Mouse (Mus musculus) embryonic facial prominence, embryonic 10.5 days (tissue): ENCODE measurements around the gene Col15a1. TPM values are rescaled to one million over a fixed set of nuclear protein-coding genes. Genes with fewer than 3 reads are reported as not detected.

Experiments
- DNase-seq: peaks from one replicate; pipeline ENCODE4 v3.0.0-alpha.2; 2017; ENCODE audit warnings: low spot score
- H3K27ac ChIP-seq: fragments of 300-500 bp; sonication (generic); replicated peaks from 2 replicates; pipeline ENCODE4 v1.5.1; 2016; ENCODE audit warnings: mild to moderate bottlenecking
- H3K27me3 ChIP-seq: fragments of 300-500 bp; sonication (generic); replicated peaks from 2 replicates; pipeline ENCODE4 v1.6.1; 2016; ENCODE audit warnings: low read depth, mild to moderate bottlenecking; ENCODE audit not compliant: poor library complexity, severe bottlenecking
- H3K36me3 ChIP-seq: fragments of 300-500 bp; sonication (generic); replicated peaks from 2 replicates; pipeline ENCODE4 v1.6.1; 2016; ENCODE audit warnings: mild to moderate bottlenecking, moderate library complexity
- H3K4me1 ChIP-seq: fragments of 300-500 bp; sonication (generic); 2 replicates; pipeline ENCODE4 v1.6.1; 2016
- H3K4me3 ChIP-seq: fragments of 300-500 bp; sonication (generic); 2 replicates; pipeline ENCODE4 v1.5.1; 2016; ENCODE audit warnings: mild to moderate bottlenecking, moderate library complexity
- H3K9me3 ChIP-seq: fragments of 300-500 bp; sonication (generic); 2 replicates; pipeline ENCODE4 v1.6.1; 2016; ENCODE audit warnings: mild to moderate bottlenecking
- WGBS: fragments of 180-500 bp; shearing (Covaris S2); methylation state at CpG from one replicate; pipeline ENCODE4 v1.1.7; 2016; 5-methylcytosine and 5-hydroxymethylcytosine counted together
- polyA plus RNA-seq: library from polyadenylated mRNA; unstranded; fragments of >200 nt; fragmentation: Nextera tagmentation; extraction: Ambion mirVana; gene quantifications from 2 replicates; pipeline ENCODE4 v1.2.1, GENCODE M21; 2016

Col15a1 gene
- polyA plus RNA-seq, 1 experiment from 2014 or later: 8.1 TPM

GRCm38 (mm10) chr4:47295547-47295946 is 87.6 kb downstream of the Col15a1 start:
- Histone ChIP-seq H3K9me3 (0 out of 2 replicates have a peak, but pooled peaks cover 6% of the 10 kb centered on the region), H3K27ac (no peak overlapping the region), H3K4me1 (peaks cover 25% of the 10 kb centered on the region), H3K27me3 (no peaks in the 10 kb centered on the region), H3K4me3 (no peak overlapping the region), H3K36me3 (no peaks in the 10 kb centered on the region)
- no peak for DNase-seq
- 65% methylated on average over 3 of the region's 3 CpGs for WGBS

GRCm38 (mm10) chr4:47300701-47301100 is 92.7 kb downstream of the Col15a1 start:
- H3K9me3 ChIP-seq: 0 out of 2 replicates have a peak, but pooled peaks cover 6% of the 10 kb centered on the region
- no peaks in the 10 kb centered on the region for H3K36me3 ChIP-seq
- H3K4me1 ChIP-seq: peaks cover 12% of the 10 kb centered on the region; the same call in 1 of the 2 replicates
- no peaks in the 10 kb centered on the region for H3K27me3 ChIP-seq
- WGBS: 74% methylated on average over 2 of the region's 2 CpGs
- H3K27ac ChIP-seq: no peak overlapping the region
- no peak overlapping the region for H3K4me3 ChIP-seq
- no peak for DNase-seq

GRCm38 (mm10) chr4:47302610-47303009 is 94.6 kb downstream of the Col15a1 start:
- Histone ChIP-seq H3K9me3 (0 out of 2 replicates have a peak, but pooled peaks cover 6% of the 10 kb centered on the region), H3K36me3 (no peaks in the 10 kb centered on the region), H3K4me1 (peaks cover 8% of the 10 kb centered on the region; the same call in 1 of the 2 replicates), H3K4me3 (no peak overlapping the region), H3K27ac (no peak overlapping the region), H3K27me3 (no peaks in the 10 kb centered on the region)
- DNase-seq: no peak
- WGBS: 89% methylated on average over 7 of the region's 7 CpGs

- H3K9me3 ChIP-seq: 0 out of 2 replicates have a peak, but pooled peaks cover 6% of the 10 kb centered on the region
- H3K36me3 ChIP-seq: no peaks in the 10 kb centered on the region
- no peaks in the 10 kb centered on the region for H3K27me3 ChIP-seq
- 72% methylated on average over 5 of the region's 5 CpGs for WGBS
- H3K4me3 ChIP-seq: no peak overlapping the region
- H3K4me1 ChIP-seq: peaks cover 8% of the 10 kb centered on the region; the same call in 1 of the 2 replicates
- H3K27ac ChIP-seq: no peak overlapping the region
- DNase-seq: no peak
Observed at GRCm38 (mm10) chr4:47303340-47303998, 95.5 kb downstream of the Col15a1 start.

- no peak overlapping the region for H3K27ac ChIP-seq
- H3K9me3 ChIP-seq: no peaks in the 10 kb centered on the region
- 84% methylated on average over 12 of the region's 12 CpGs for WGBS
- H3K27me3 ChIP-seq: no peaks in the 10 kb centered on the region
- H3K4me3 ChIP-seq: no peak overlapping the region
- H3K36me3 ChIP-seq: no peaks in the 10 kb centered on the region
- no peaks in the 10 kb centered on the region for H3K4me1 ChIP-seq
- no peak for DNase-seq
Observed at GRCm38 (mm10) chr4:47309886-47310625, 102.1 kb downstream of the Col15a1 start.

- WGBS: 78% methylated on average over 6 of the region's 6 CpGs
- DNase-seq: no peak
Observed at GRCm38 (mm10) chr4:47310812-47311211, 102.9 kb downstream of the Col15a1 start.

GRCm38 (mm10) chr4:47311467-47311866 is 103.5 kb downstream of the Col15a1 start:
- no peak overlapping the region for H3K4me3 ChIP-seq
- no peak overlapping the region for H3K27ac ChIP-seq
- WGBS: 93% methylated on average over 6 of the region's 6 CpGs
- no peak for DNase-seq
- H3K9me3 ChIP-seq: no peaks in the 10 kb centered on the region
- no peaks in the 10 kb centered on the region for H3K36me3 ChIP-seq
- H3K4me1 ChIP-seq: no peaks in the 10 kb centered on the region
- no peaks in the 10 kb centered on the region for H3K27me3 ChIP-seq

More at GRCm38 (mm10) chr4:47310812-47311211, 102.9 kb downstream of the Col15a1 start:
- Histone ChIP-seq H3K27me3 (no peaks in the 10 kb centered on the region), H3K36me3 (no peaks in the 10 kb centered on the region), H3K9me3 (no peaks in the 10 kb centered on the region), H3K27ac (no peak overlapping the region), H3K4me3 (no peak overlapping the region), H3K4me1 (no peaks in the 10 kb centered on the region)

GRCm38 (mm10) chr4:47311929-47312328 is 104.0 kb downstream of the Col15a1 start:
- Histone ChIP-seq H3K36me3 (no peaks in the 10 kb centered on the region), H3K4me3 (no peak overlapping the region), H3K9me3 (no peaks in the 10 kb centered on the region), H3K27me3 (no peaks in the 10 kb centered on the region), H3K27ac (no peak overlapping the region), H3K4me1 (no peaks in the 10 kb centered on the region)
- WGBS: 87% methylated on average over 7 of the region's 7 CpGs
- DNase-seq: no peak

GRCm38 (mm10) chr4:47312676-47313075 is 104.7 kb downstream of the Col15a1 start:
- H3K9me3 ChIP-seq: no peaks in the 10 kb centered on the region
- WGBS: 87% methylated on average over 14 of the region's 14 CpGs
- H3K36me3 ChIP-seq: no peaks in the 10 kb centered on the region
- no peak overlapping the region for H3K27ac ChIP-seq
- H3K27me3 ChIP-seq: no peaks in the 10 kb centered on the region
- DNase-seq: no peak
- no peaks in the 10 kb centered on the region for H3K4me1 ChIP-seq
- H3K4me3 ChIP-seq: no peak overlapping the region

GRCm38 (mm10) chr4:47313710-47314410 is 105.9 kb downstream of the Col15a1 start:
- H3K4me1 ChIP-seq: no peaks in the 10 kb centered on the region
- no peak overlapping the region for H3K4me3 ChIP-seq
- H3K27me3 ChIP-seq: no peaks in the 10 kb centered on the region
- no peak for DNase-seq
- H3K9me3 ChIP-seq: no peaks in the 10 kb centered on the region
- no peak overlapping the region for H3K27ac ChIP-seq
- WGBS: 88% methylated on average over 8 of the region's 8 CpGs
- H3K36me3 ChIP-seq: no peaks in the 10 kb centered on the region

- Histone ChIP-seq H3K4me3 (no peak overlapping the region), H3K9me3 (no peaks in the 10 kb centered on the region), H3K27me3 (no peaks in the 10 kb centered on the region), H3K36me3 (no peaks in the 10 kb centered on the region), H3K4me1 (no peaks in the 10 kb centered on the region), H3K27ac (no peak overlapping the region)
- no peak for DNase-seq
- WGBS: 74% methylated on average over 2 of the region's 2 CpGs
Observed at GRCm38 (mm10) chr4:47315458-47315857, 107.5 kb downstream of the Col15a1 start.

GRCm38 (mm10) chr4:47316432-47316831 is 108.5 kb downstream of the Col15a1 start:
- H3K4me3 ChIP-seq: no peak overlapping the region
- 77% methylated on average over 6 of the region's 6 CpGs for WGBS
- no peaks in the 10 kb centered on the region for H3K36me3 ChIP-seq
- H3K9me3 ChIP-seq: no peaks in the 10 kb centered on the region
- H3K27me3 ChIP-seq: no peaks in the 10 kb centered on the region
- H3K4me1 ChIP-seq: no peaks in the 10 kb centered on the region
- no peak for DNase-seq
- H3K27ac ChIP-seq: no peak overlapping the region
